Mouse (Mus musculus): ENCODE measurements around the gene Lrrc25. TPM values are rescaled to one million over a fixed set of nuclear protein-coding genes. Genes with fewer than 3 reads are reported as not detected.
A peak's percentile ranks its signal among the peaks of the same experiment; 100 is the strongest.

The Lrrc25 gene
- total and polyA plus RNA-seq, 3 experiments, result 0.30 to 5.9 (median 2.4) TPM

- no peak overlapping the region for H3K4me2 ChIP-seq (ENCODE audit: insufficient read depth, low read depth, poor library complexity, severe bottlenecking)
- no peaks in the 10 kb centered on the region for H3K79me2 ChIP-seq (replicated peaks; ENCODE audit: control insufficient read depth, extremely low read depth, insufficient read depth, poor library complexity, severe bottlenecking)
- no peak overlapping the region for H3K27ac ChIP-seq (ENCODE audit: insufficient read depth, low read depth)
- peaks cover 39 to 62% of the 10 kb centered on the region in 2 experiments for H3K4me1 ChIP-seq (ENCODE audit: control insufficient read depth in 1 of 2, insufficient read depth in 2 of 2)
- no peak for DNase-seq (ENCODE audit: extremely low read depth)
- no peaks in the 10 kb centered on the region for H3K27me3 ChIP-seq (replicated peaks)
- in situ Hi-C loops (cut with MboI; ENCODE audit: low pct_ligation_motif_present, low pct_unique_long_range_greater_than_20kb, low sequenced_read_pairs), result loop anchor here (5.0 kb wide), 1 partner anchor 34 kb away; no protein-coding TSS in a partner anchor
- dilution Hi-C loops (cut with MboI; ENCODE audit: extremely low pct_ligation_motif_present, extremely low pct_unique_long_range_greater_than_20kb, low sequenced_read_pairs), result no loop called here
- no peaks in the 10 kb centered on the region for H3K9me3 ChIP-seq (replicated peaks; ENCODE audit: low read length)
- H3K9ac ChIP-seq (ENCODE audit: insufficient read depth, low read depth), result peak overlapping the region; percentile 29
- peaks cover 18 to 40% of the 10 kb centered on the region in 2 experiments for H3K36me3 ChIP-seq (replicated peaks in 1 of 2; ENCODE audit: control insufficient read depth in 1 of 2, insufficient read depth in 1 of 2, low read length in 1 of 2)
- H3K4me3 ChIP-seq (replicated peaks in 1 of 3; ENCODE audit: low read depth in 2 of 3, low read length in 2 of 3, poor library complexity in 1 of 3), result no peak overlapping the region
- TF ChIP-seq ZMIZ1 (IDR thresholded peaks at IDR 0.05; ENCODE audit: low read depth, low read length), result no peak
- no peak for TF ChIP-seq UBTF (IDR thresholded peaks at IDR 0.05; ENCODE audit: low read depth, low read length)
- TF ChIP-seq NELFE (IDR thresholded peaks at IDR 0.05; ENCODE audit: low read depth, low read length), result no peak
- TF ChIP-seq POLR2A (IDR thresholded peaks at IDR 0.05; ENCODE audit: low read depth, low read length), result no peak
- no peak for TF ChIP-seq USF2 (conservative IDR thresholded peaks at IDR 0.05; ENCODE audit: low read depth, low read length)
- TF ChIP-seq RCOR1 (conservative IDR thresholded peaks at IDR 0.05; ENCODE audit: low read depth, low read length), result no peak
- no peak for TF ChIP-seq ZNF384 (IDR thresholded peaks at IDR 0.05; ENCODE audit: low read depth, low read length)
- TF ChIP-seq CHD2 (IDR thresholded peaks at IDR 0.05; ENCODE audit: low read length), result no peak
- no peak for TF ChIP-seq MEF2A (IDR thresholded peaks at IDR 0.05; ENCODE audit: borderline replicate concordance, low read depth, low read length)
Observed at GRCm38 (mm10) chr8:70646369-70646768, 30.4 kb downstream of the Lrrc25 start.

DNA sequence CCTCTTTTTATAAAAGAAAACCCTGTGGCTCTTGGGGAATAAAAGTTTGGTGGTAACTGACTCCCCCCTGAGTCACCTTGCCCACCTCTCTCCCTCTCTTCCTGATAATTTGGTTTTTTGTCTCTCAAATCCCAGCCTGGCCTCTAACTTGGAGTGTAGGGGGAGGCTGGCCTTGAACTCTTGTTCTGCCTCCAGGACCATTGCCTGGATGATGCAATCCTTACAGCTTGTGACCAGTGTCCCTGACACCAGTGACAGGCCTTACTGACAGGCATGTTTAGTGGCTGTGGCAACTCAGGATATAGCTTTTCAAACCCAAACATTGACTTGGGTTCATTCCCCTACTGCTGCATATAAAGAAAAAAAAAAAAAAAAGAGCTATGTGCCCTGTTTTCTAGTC, 30.8 kb downstream of the Lrrc25 start:
- H3K79me2 ChIP-seq (replicated peaks; ENCODE audit: control insufficient read depth, extremely low read depth, insufficient read depth, poor library complexity, severe bottlenecking), result no peaks in the 10 kb centered on the region
- H3K4me3 ChIP-seq (replicated peaks in 1 of 3; ENCODE audit: low read depth in 2 of 3, low read length in 2 of 3, poor library complexity in 1 of 3), result no peak overlapping the region
- peak overlapping the region; percentile 29 for H3K9ac ChIP-seq (ENCODE audit: insufficient read depth, low read depth)
- in situ Hi-C loops (cut with MboI; ENCODE audit: low pct_ligation_motif_present, low pct_unique_long_range_greater_than_20kb, low sequenced_read_pairs), result loop anchor here (5.0 kb wide), 1 partner anchor 34 kb away; no protein-coding TSS in a partner anchor
- no peak overlapping the region for H3K4me2 ChIP-seq (ENCODE audit: insufficient read depth, low read depth, poor library complexity, severe bottlenecking)
- dilution Hi-C loops (cut with MboI; ENCODE audit: extremely low pct_ligation_motif_present, extremely low pct_unique_long_range_greater_than_20kb, low sequenced_read_pairs), result no loop called here
- H3K27ac ChIP-seq (ENCODE audit: insufficient read depth, low read depth), result no peak overlapping the region
- peaks cover 39 to 62% of the 10 kb centered on the region in 2 experiments for H3K4me1 ChIP-seq (ENCODE audit: control insufficient read depth in 1 of 2, insufficient read depth in 2 of 2)
- peak; percentile 36 for DNase-seq (ENCODE audit: extremely low read depth)
- no peaks in the 10 kb centered on the region for H3K27me3 ChIP-seq (replicated peaks)
- H3K9me3 ChIP-seq (replicated peaks; ENCODE audit: low read length), result no peaks in the 10 kb centered on the region
- peaks cover 19 to 43% of the 10 kb centered on the region in 2 experiments for H3K36me3 ChIP-seq (replicated peaks in 1 of 2; ENCODE audit: control insufficient read depth in 1 of 2, insufficient read depth in 1 of 2, low read length in 1 of 2)
- TF ChIP-seq EP300 (IDR thresholded peaks at IDR 0.05; ENCODE audit: low read length), result no peak
- no peak for TF ChIP-seq GABPA (IDR thresholded peaks at IDR 0.05; ENCODE audit: insufficient replicate concordance, low read depth, low read length)
- no peak for TF ChIP-seq NRF1 (IDR thresholded peaks at IDR 0.05; ENCODE audit: low read depth, low read length)
- TF ChIP-seq TBP (conservative IDR thresholded peaks at IDR 0.05; ENCODE audit: low read depth, low read length), result no peak
- TF ChIP-seq MAFK (IDR thresholded peaks at IDR 0.05; ENCODE audit: insufficient replicate concordance, low read length), result no peak
- TF ChIP-seq ZKSCAN1 (IDR thresholded peaks at IDR 0.05; ENCODE audit: borderline replicate concordance, low read depth, low read length), result no peak
- TF ChIP-seq MYC (IDR thresholded peaks at IDR 0.05; ENCODE audit: low read depth, low read length), result no peak
- no peak for TF ChIP-seq ZNF384 (IDR thresholded peaks at IDR 0.05; ENCODE audit: low read depth, low read length)
- TF ChIP-seq POLR2AphosphoS2 (IDR thresholded peaks at IDR 0.05; ENCODE audit: low read depth, low read length), result no peak
- no peak for TF ChIP-seq ETS1 (conservative IDR thresholded peaks at IDR 0.05; ENCODE audit: low read depth, low read length)
- no peak for TF ChIP-seq TCF12 (IDR thresholded peaks at IDR 0.05; ENCODE audit: low read depth, low read length)
- no peak for TF ChIP-seq CTCF (conservative IDR thresholded peaks at IDR 0.05 in 1 of 2, IDR thresholded peaks at IDR 0.05 in 1 of 2; ENCODE audit: low read depth in 2 of 2, low read length in 2 of 2)
- no peak for TF ChIP-seq ZMIZ1 (IDR thresholded peaks at IDR 0.05; ENCODE audit: low read depth, low read length)
- no peak for TF ChIP-seq CHD2 (IDR thresholded peaks at IDR 0.05; ENCODE audit: low read length)
- no peak for TF ChIP-seq SMC3 (IDR thresholded peaks at IDR 0.05; ENCODE audit: low read depth, low read length)
- no peak for TF ChIP-seq MAX (IDR thresholded peaks at IDR 0.05; ENCODE audit: low read length)
